Mouse (Mus musculus): Measurements from ENCODE around the gene Aldh3b1. TPM values are rescaled to one million over a fixed set of nuclear protein-coding genes. Genes with fewer than 3 reads are reported as not detected.

Gene Aldh3b1
- total RNA-seq, 2 experiments from 2014 or later: 1.3 to 2.0 TPM

DNA sequence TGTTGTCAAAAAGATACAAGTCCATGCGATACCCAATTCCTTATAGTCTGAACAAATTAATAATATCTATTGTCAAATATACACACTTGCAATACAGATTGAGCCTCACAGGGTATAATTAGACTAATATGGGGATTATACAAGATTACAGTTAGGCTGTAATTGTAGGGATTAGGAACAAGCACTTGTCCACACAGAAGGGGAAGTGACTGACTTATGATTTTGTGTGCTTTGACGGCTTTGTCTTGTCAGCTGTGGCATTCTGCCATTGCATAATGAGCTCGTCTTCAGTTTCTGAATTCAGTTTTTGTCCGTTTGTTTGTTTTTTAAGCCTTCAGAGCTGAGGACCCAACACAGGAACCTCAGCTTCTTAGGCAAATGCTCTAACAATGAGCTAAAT lies 47.4 kb downstream of the Aldh3b1 start:
- DNase-seq: no peak

DNA sequence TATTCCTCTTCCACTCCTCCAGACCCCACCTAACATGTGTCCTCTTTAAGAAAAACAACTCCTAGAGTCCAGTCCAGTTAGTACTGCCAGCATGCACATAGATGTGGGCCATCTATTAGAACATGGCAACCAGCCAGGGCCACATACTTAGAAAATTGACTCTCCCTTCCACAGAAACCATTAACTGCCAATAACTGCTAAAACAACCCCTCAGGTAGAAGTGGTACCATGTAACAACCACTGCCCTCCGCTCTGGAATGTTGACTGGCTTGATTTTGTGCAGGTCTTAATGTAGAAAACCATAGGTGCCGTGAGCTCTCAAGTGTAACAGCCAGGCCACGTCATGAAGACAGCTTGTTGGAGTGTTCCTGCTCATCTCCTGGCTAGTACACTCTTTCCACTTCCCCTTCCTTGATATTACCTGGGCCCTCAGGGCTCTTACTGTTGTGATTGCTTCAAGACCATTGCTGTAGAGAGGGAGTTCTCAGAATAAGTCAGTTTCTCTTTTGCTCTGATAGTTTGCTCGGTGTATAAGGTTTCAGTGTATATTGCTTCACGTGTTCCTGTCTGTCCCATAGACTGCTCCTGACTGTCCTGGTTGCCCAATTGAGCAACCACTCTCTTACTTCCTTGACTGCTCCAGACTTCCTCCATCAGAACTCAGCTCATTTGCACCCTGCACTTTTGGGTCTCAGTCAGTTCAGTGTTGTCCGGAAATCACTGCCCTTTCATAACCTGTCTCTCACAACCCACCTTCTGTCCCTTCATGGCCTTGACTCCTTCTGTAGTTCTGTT lies 49.4 kb downstream of the Aldh3b1 start:
- no peak for DNase-seq

DNA sequence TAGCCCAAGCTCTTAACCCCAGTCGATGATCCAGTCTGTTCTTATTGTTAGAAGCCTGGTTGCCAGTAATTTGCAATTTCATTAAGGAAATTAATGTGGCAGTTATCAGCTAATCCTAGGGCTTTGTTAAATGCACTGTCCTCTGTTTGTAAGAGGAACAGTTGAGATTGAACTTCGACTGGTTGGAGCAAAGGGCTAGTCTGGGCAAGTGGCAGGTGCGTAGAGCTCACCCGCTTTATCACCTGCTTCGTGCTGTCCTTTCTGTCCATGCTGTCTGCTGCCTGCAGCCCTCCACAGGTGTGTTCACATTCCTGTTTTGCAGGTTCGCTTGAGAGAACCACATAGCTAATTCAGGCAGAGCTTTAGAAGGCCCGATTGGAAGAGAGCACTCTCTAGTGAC lies 54.6 kb downstream of the Aldh3b1 start:
- DNase-seq: no peak

DNA sequence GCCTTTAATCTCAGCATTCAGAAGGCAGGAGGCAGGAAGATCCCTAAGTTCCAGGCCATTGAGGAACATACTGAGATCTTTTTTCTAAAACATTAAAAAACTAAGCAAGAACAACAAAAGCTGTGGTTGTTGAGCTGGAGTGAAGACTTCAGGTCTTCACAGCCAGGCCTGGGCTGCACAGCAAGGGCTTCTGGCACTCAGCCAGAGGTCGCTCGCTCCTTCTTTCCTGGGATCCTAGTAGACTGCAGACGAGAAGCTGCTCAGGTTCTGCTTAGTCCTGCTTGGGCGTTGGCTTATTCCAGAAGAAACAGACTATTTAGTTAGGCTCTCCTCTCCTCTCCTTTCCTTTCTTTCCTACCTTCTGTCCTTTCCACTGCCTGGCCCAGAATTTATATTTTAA lies 57.2 kb downstream of the Aldh3b1 start:
- DNase-seq: no peak

DNA sequence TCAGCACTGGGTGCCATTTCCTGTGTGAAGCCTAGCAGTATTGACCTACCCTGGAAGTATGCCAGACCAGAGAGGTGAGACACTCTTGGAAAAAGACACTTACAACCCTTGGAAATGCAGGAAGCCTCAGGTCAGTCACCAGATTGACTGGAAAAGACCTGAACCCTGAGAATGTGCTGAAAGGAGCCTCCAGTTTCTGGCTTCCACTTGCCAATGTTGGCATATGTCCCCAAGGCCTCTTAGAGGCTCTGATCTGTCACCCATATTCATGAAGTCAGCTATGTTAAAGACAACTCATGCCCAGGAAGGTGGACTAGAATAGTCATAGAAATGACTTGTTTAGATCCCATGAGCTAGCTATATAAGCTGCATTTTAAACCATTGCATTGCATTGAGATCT lies 58.1 kb downstream of the Aldh3b1 start:
- DNase-seq: no peak

DNA sequence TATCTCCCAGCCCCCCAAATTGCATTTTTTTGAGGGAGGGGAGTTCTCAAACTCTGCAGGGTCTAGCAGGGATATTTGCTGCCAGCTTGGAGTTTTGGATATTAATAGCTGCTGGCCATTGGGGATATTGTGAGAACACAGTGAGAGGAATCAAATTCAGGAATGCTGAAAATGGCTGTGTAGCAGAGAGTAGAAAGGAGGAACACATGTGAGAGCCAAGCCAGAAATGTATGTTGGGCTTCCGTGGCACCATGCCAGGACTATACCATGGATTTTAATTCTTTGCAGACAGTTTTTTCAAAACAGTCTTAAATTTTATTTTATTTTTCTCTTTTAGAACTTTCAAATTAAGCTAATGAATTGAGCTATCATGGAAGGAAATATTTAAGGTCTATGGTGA lies 61.3 kb downstream of the Aldh3b1 start:
- DNase-seq: no peak

DNA sequence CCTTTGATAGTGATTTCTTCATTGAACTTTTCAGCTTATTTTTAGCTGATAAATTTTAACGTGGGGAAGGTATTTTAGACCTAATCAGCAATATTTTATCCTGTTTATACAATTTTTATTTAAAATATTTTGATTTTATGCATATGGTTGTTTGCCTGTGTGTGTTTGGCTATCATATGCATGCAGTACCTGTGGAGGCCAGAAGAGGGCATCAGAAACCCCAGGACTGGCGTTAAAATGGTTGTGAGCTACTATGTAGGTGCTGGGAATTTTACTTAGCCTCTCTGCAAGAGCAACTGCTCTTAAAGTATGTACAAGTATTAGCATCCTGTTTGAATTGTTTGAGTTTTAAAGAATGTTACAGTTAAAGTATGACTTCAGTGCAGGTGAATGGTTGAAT lies 64.6 kb downstream of the Aldh3b1 start:
- no peak for DNase-seq

Other genes starting within 250 kb of the Aldh3b1 start
- gene Lrp5, start 243.2 kb downstream of the Aldh3b1 start, total RNA-seq (2021): 10 to 100 TPM; 46.5 to 49.3 TPM
- gene 1810055G02Rik, start 221.5 kb downstream of the Aldh3b1 start, total RNA-seq (2021): 1 to 10 TPM; 5.5 to 8.3 TPM
- 10 to 100 TPM; 27.2 to 29.3 TPM for gene Kmt5b, start 162.4 kb downstream of the Aldh3b1 start, total RNA-seq (2021)
- gene Chka, start 78.0 kb downstream of the Aldh3b1 start, total RNA-seq (2021): 10 to 100 TPM; 11.8 to 15.5 TPM
- 1 to 10 TPM; 8.0 to 9.2 TPM for gene Tcirg1, start 22.7 kb downstream of the Aldh3b1 start, total RNA-seq (2021)
- 100 to 1,000 TPM; 489 to 502 TPM for gene Ndufs8, start 17.0 kb downstream of the Aldh3b1 start, total RNA-seq (2021)
- 10 to 100 TPM; 17.7 to 23.9 TPM for gene Unc93b1, start 5.4 kb upstream of the Aldh3b1 start, total RNA-seq (2021)
- under 1 TPM; 0.28 to 0.30 TPM for gene Aldh3b3, start 28.8 kb upstream of the Aldh3b1 start, total RNA-seq (2021)
- gene Aldh3b2, start 42.5 kb upstream of the Aldh3b1 start, total RNA-seq (2021): under 1 TPM; 0.22 to 0.98 TPM
- 10 to 100 TPM; 24.3 to 28.5 TPM for gene Acy3, start 56.8 kb upstream of the Aldh3b1 start, total RNA-seq (2021)
- not detected for gene Tbx10, start 62.9 kb upstream of the Aldh3b1 start, total RNA-seq (2021)
- 100 to 1,000 TPM; 162 to 166 TPM for gene Nudt8, start 70.8 kb upstream of the Aldh3b1 start, total RNA-seq (2021)
- 1 to 10 TPM in 1 of 2 experiments, under 1 TPM in 1; 0.84 to 1.1 TPM for gene Gm49405, start 70.8 kb upstream of the Aldh3b1 start, total RNA-seq (2021)
- 100 to 1,000 TPM; 241 to 281 TPM for gene Doc2g, start 73.5 kb upstream of the Aldh3b1 start, total RNA-seq (2021)
- gene Ndufv1, start 83.0 kb upstream of the Aldh3b1 start, total RNA-seq (2021): 1,000 to 10,000 TPM; 1,128 to 1,150 TPM
- gene Gstp1, start 108.2 kb upstream of the Aldh3b1 start, total RNA-seq (2021): 100 to 1,000 TPM; 350 to 400 TPM
- 100 to 1,000 TPM; 123 to 134 TPM for gene Gstp2, start 116.2 kb upstream of the Aldh3b1 start, total RNA-seq (2021)
- gene Gstp3, start 129.8 kb upstream of the Aldh3b1 start, total RNA-seq (2021): not detected
- gene Cabp2, start 151.8 kb upstream of the Aldh3b1 start, total RNA-seq (2021): not detected
- 10 to 100 TPM; 34.5 to 37.8 TPM for gene Cdk2ap2, start 167.4 kb upstream of the Aldh3b1 start, total RNA-seq (2021)
- gene Pitpnm1, start 170.2 kb upstream of the Aldh3b1 start, total RNA-seq (2021): 10 to 100 TPM; 16.1 to 21.2 TPM
- 10 to 100 TPM; 62.1 to 63.2 TPM for gene Aip, start 196.1 kb upstream of the Aldh3b1 start, total RNA-seq (2021)
- gene Gpr152, start 210.0 kb upstream of the Aldh3b1 start, total RNA-seq (2021): under 1 TPM in 1 of 2 experiments, not detected in 1; 0.08 TPM
- under 1 TPM; 0.12 to 0.13 TPM for gene Cabp4, start 214.2 kb upstream of the Aldh3b1 start, total RNA-seq (2021)
- gene Coro1b, start 218.8 kb upstream of the Aldh3b1 start, total RNA-seq (2021): 10 to 100 TPM; 38.3 to 47.6 TPM
- gene Ptprcap, start 223.8 kb upstream of the Aldh3b1 start, total RNA-seq (2021): 1 to 10 TPM in 1 of 2 experiments, under 1 TPM in 1; 0.69 to 8.4 TPM
- gene Rps6kb2, start 233.5 kb upstream of the Aldh3b1 start, total RNA-seq (2021): 10 to 100 TPM; 13.1 to 17.1 TPM
- 10 to 100 TPM; 28.3 to 30.5 TPM for gene Carns1, start 245.7 kb upstream of the Aldh3b1 start, total RNA-seq (2021)